Comparison of ENCODE assay signal across 9 mouse cellular contexts in the genomic region with DNA sequence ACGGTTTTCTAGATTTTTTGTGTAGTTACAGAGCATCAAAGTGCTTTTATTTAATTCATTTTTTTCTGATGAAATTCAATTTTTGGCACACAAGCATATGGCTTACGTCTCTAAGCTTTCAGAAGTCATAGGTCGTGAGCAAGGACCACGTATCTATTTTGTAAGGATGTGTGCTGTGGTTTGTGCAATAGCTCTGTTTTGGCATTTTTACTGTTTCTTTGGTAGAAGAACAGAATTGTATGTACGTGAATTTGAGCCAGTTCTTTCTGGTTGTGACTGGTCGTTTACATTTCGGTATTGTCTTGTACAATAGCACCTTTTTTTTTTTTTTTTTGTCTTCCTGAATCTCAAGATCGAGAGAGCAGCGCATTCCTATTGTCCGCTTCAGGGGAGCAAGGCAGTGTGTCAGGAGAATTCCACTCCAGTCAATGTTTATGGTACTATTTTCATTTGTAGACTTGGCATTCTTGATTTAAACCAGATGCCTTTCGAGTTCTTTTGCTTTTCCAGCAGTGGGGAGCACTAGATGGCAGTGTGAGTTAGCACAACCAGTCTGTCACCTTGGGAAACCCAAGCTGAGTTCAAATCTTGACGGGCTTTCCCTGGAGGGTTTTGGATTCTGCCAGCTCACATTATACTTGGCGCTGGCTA. TPM values are rescaled to one million over a fixed set of nuclear protein-coding genes. Genes with fewer than 3 reads are reported as not detected.
DNase-seq lines count a peak whose midpoint lies in the region; ATAC-seq lines count a peak whose summit lies in the region.
"Had no signal": no experiment of that assay in that cellular context is flagged by ENCODE, and none has a peak within 500 bp of the region (broad histone marks: within the 10 kb centered on the region; RNA-seq: fewer than 3 reads in every experiment).

No protein-coding gene starts in this region.

- whole genome bisulfite sequencing in hindbrain, embryonic 14.5 days: 21% methylated on average over 13 of the region's 13 CpGs
- WGBS in lung, embryonic 15.5 days: 3% methylated on average over 13 of the region's 13 CpGs

- H3K27me3 ChIP-seq in hindbrain, embryonic 14.5 days (ENCODE audit: control insufficient read depth, insufficient read depth, low read length): no peaks in the 10 kb centered on the region
- H3K27me3 ChIP-seq in lung, embryonic 15.5 days: peaks cover 7% of the 10 kb centered on the region; the same call in 1 of the 2 replicates

- no peaks in the 10 kb centered on the region for H3K9me3 ChIP-seq in hindbrain, embryonic 14.5 days (ENCODE audit: control insufficient read depth, low read length)
- H3K9me3 ChIP-seq in lung, embryonic 15.5 days: no peaks in the 10 kb centered on the region

- H3K36me3 ChIP-seq in hindbrain, embryonic 14.5 days (replicated peaks; ENCODE audit: control insufficient read depth, insufficient read depth): peaks cover 37% of the 10 kb centered on the region
- peaks cover 17% of the 10 kb centered on the region for H3K36me3 ChIP-seq in lung, embryonic 15.5 days

- peak overlapping the region; percentile 52 for H3K4me2 ChIP-seq in hindbrain, embryonic 14.5 days (replicated peaks)
- peak overlapping the region; percentile 89 for H3K4me2 ChIP-seq in lung, embryonic 15.5 days

- DNase-seq in MN1 (ENCODE audit: low spot score): peak; percentile 38
- peak; percentile 79 for DNase-seq in cerebellum, adult 9-11 months
- peak; percentile 20 to 33 for DNase-seq in frontal cortex, postnatal 14 days (ENCODE audit: low spot score in 2 of 2)
- DNase-seq in hindbrain, embryonic 14.5 days (ENCODE audit: low spot score): peak; percentile 77
- peak; percentile 47 to 79 for DNase-seq in layer of hippocampus, postnatal 14 days (ENCODE audit: low spot score in 2 of 2)
- DNase-seq in right cerebral cortex, adult 2 months (ENCODE audit: low spot score in 2 of 2): peak; percentile 76
- no peak for DNase-seq in spleen, adult 18-20 months

- H3K9ac ChIP-seq in hindbrain, embryonic 14.5 days: peak overlapping the region; percentile 96
- peak overlapping the region; percentile 72 for H3K9ac ChIP-seq in lung, embryonic 15.5 days

- H3K4me1 ChIP-seq in hindbrain, embryonic 14.5 days (replicated peaks; ENCODE audit: control insufficient read depth, insufficient read depth, low read length): 0 out of 2 replicates have a peak, but pooled peaks cover 7% of the 10 kb centered on the region
- H3K4me1 ChIP-seq in lung, embryonic 15.5 days: peaks cover 15% of the 10 kb centered on the region

- H3K4me3 ChIP-seq in hindbrain, embryonic 14.5 days (replicated peaks; ENCODE audit: low read length): peak overlapping the region; percentile 97
- peak overlapping the region; percentile 74 for H3K4me3 ChIP-seq in lung, embryonic 15.5 days

- H3K27ac ChIP-seq in hindbrain, embryonic 14.5 days: peak overlapping the region; percentile 93
- H3K27ac ChIP-seq in lung, embryonic 15.5 days: peak overlapping the region; percentile 8; the same call in 1 of the 2 replicates

- ATAC-seq in hindbrain, embryonic 14.5 days (ENCODE audit: low FRiP score): no peak
- no peak for ATAC-seq in lung, embryonic 15.5 days (ENCODE audit: borderline replicate concordance, extremely low read depth, low FRiP score, low TSS enrichment)

RNA-seq across cellular contexts. Expression of gene Dact1, which starts 1.7 kb away (rescaled TPM):
- 29.8 and 33.1 TPM in 2 replicates for polyA plus RNA-seq in hindbrain, embryonic 14.5 days (2014; fragmentation: Nextera tagmentation; extraction: Ambion mirVana)
- 10 to 100 TPM; 12.7 to 15.1 TPM for total RNA-seq in layer of hippocampus, postnatal 14 days (2021)
- 9.6 and 10.2 TPM in 2 replicates for polyA plus RNA-seq in lung, embryonic 15.5 days (2015; fragmentation: Nextera tagmentation; extraction: Ambion mirVana)
- total RNA-seq: neutrophil, adult 5-6 weeks had no signal

Comparison
In these comparisons a context has a peak if more than half of its experiments do, and no peak if none do; other contexts are left out.
1. DNase-seq: peak in MN1 (single experiment), cerebellum, adult 9-11 months (single experiment), frontal cortex, postnatal 14 days (2 of 2), hindbrain, embryonic 14.5 days (single experiment), layer of hippocampus, postnatal 14 days (2 of 2) and right cerebral cortex, adult 2 months (2 of 2); none in spleen, adult 18-20 months (0 of 2).